Mouse (Mus musculus) lung, adult 2 months (tissue): ENCODE data around the gene Appl1.

Experiments used
- CTCF ChIP-seq: fragments of 200-500 bp; IDR thresholded peaks from 2 replicates; pipeline ENCODE4 v1.5.1; 2011; ENCODE audit warnings: mild to moderate bottlenecking, low read length, control low read depth; ENCODE audit not compliant: insufficient read depth
- POLR2A ChIP-seq: fragments of 200-500 bp; IDR thresholded peaks from 2 replicates; pipeline ENCODE4 v1.6.1; 2011; ENCODE audit warnings: low read depth, mild to moderate bottlenecking, control low read depth, low read length, borderline replicate concordance; ENCODE audit errors: extremely low read depth

DNA sequence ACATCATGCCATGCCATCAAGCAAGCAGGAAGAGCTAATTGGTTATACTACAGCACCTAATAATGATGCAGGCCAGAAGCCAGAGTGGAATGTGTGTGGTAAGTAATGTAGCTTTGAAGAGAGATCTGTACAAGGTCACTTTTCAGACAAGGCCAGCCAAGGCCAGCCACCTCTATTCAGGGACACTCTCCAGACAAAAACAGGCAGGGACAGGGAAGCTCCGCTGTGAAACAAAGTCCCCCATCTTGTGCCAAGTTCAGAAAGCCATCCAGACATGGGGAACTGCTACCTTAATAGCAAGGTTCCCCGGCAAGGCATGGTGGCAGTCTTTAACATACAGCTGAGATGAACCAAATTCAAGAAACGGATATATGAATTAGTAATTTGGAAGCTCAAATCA, 4.5 kb upstream of the Appl1 start:
- TF ChIP-seq POLR2A (no peak), CTCF (no peak)
